Mouse (Mus musculus): Measurements from ENCODE around the gene Fam171b. TPM values are rescaled to one million over a fixed set of nuclear protein-coding genes. Genes with fewer than 3 reads are reported as not detected.

The Fam171b gene
- polyA plus RNA-seq, 1 experiment = 0.41 TPM

DNA sequence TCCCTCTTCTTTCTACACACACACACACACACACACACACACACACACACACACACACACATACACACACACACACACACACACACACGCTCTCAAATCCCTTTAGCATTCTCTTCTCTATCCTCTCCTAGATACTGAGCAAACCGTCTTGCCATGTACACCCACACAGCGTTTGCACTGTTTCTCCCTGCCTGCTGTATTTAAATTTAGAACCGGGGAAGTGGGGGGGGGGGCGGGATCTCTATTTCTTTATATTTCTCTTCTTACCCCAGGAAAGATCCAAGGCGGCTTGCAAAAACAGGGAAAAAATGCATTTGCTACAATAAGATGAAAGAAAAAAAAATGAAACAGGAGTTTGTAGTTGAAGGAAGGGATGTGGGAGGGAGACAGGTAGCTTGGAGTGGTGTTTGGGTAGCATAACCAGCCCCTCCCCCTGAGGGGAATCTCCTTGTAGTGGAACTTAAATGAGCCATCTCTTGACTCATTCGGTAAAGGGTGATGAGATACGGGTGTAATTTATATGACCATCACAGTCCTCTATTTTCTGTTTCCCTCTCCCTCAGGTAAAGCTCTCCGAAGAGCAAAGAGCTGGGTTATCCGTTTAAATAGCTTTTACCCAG lies 947 bp downstream of the Fam171b start:
- TF ChIP-seq POLR2A (IDR thresholded peaks at IDR 0.05; ENCODE audit: borderline replicate concordance, extremely low read depth, low read depth, low read length) (no peak), CTCF (IDR thresholded peaks at IDR 0.05; ENCODE audit: insufficient read depth, low read length) (no peak)
- Histone ChIP-seq H3K4me1 (ENCODE audit: control insufficient read depth, insufficient read depth, low read length) (no peaks in the 10 kb centered on the region), H3K4me3 (replicated peaks; ENCODE audit: extremely low read depth, low read depth, low read length) (no peak overlapping the region)
- WGBS = 17% methylated on average over 10 of the region's 10 CpGs
- no peak for DNase-seq

DNA sequence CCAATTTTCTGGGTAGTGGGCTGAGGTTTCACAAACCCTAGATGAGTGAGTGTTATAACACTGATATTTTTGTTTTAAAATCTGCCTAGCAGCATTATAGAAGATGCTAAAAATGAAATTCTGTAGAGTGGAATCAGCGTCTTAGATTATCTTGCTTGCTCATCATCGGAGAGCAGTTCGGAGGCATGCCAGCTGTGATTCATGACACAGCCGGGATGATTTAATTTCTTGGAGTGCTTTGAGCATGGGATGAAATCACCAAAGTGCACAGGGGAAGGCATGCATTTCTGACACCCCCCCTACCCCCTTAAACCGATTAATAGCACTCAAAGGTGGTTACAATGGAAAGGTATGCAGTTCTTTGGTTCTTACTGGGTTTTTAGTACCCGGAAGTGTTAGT lies 1.6 kb downstream of the Fam171b start:
- 45% methylated on average over 6 of the region's 6 CpGs for WGBS
- no peak for TF ChIP-seq POLR2A (IDR thresholded peaks at IDR 0.05; ENCODE audit: borderline replicate concordance, extremely low read depth, low read depth, low read length)
- no peak for TF ChIP-seq CTCF (IDR thresholded peaks at IDR 0.05; ENCODE audit: insufficient read depth, low read length)

DNA sequence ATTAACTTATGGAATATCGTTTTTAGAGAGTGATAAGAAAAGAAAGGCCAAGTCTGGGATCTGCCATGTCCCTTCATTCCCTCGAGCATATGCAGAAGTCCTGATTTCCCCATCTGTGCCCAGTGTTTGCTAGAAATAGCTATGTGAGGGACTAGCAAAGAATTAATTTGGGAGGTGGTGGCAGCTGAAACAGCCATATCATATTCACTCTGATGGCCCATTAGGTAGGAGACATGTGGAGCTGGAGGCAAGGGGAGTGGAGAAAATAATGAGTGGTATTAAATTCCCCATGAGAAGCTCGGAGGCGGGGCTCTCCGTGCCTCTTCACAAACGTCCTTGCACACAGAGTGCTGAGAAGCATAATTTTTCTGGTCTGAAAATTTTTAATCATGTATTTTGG lies 3.7 kb downstream of the Fam171b start:
- WGBS = 73% methylated on average over 6 of the region's 6 CpGs
- Histone ChIP-seq H3K4me3 (replicated peaks; ENCODE audit: extremely low read depth, low read depth, low read length) (no peak overlapping the region), H3K4me1 (ENCODE audit: control insufficient read depth, insufficient read depth, low read length) (no peaks in the 10 kb centered on the region)
- no peak for DNase-seq
- no peak for TF ChIP-seq POLR2A (IDR thresholded peaks at IDR 0.05; ENCODE audit: borderline replicate concordance, extremely low read depth, low read depth, low read length)

More for the DNA sequence above, 1.6 kb downstream of the Fam171b start:
- no peak for DNase-seq
- H3K4me3 ChIP-seq (replicated peaks; ENCODE audit: extremely low read depth, low read depth, low read length) = no peak overlapping the region
- H3K4me1 ChIP-seq (ENCODE audit: control insufficient read depth, insufficient read depth, low read length) = no peaks in the 10 kb centered on the region

DNA sequence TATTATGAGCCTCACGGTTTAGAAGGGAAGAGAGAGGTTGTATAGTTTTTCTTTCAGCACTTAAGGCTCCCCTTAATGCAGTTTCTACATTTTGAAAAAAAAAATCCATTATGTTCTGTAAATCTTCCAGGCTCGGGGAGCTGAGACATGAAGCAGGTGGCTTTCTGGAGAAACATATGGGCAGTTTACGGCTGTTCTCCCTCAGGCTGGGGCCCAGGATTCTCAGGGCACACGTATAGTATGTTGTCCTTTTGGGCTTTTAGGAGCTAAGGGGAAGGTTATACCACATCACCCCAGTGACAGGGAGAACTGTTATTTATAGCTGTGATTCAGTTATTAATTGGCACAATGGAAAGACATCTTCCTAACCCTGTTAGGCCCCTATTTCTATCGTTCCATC lies 12.7 kb downstream of the Fam171b start:
- DNase-seq = no peak
- Histone ChIP-seq H3K4me1 (ENCODE audit: control insufficient read depth, insufficient read depth, low read length) (no peaks in the 10 kb centered on the region), H3K4me3 (replicated peaks; ENCODE audit: extremely low read depth, low read depth, low read length) (no peak overlapping the region)
- 73% methylated on average over 5 of the region's 5 CpGs for WGBS
- TF ChIP-seq POLR2A (IDR thresholded peaks at IDR 0.05; ENCODE audit: borderline replicate concordance, extremely low read depth, low read depth, low read length) = no peak
- no peak for TF ChIP-seq CTCF (IDR thresholded peaks at IDR 0.05; ENCODE audit: insufficient read depth, low read length)

DNA sequence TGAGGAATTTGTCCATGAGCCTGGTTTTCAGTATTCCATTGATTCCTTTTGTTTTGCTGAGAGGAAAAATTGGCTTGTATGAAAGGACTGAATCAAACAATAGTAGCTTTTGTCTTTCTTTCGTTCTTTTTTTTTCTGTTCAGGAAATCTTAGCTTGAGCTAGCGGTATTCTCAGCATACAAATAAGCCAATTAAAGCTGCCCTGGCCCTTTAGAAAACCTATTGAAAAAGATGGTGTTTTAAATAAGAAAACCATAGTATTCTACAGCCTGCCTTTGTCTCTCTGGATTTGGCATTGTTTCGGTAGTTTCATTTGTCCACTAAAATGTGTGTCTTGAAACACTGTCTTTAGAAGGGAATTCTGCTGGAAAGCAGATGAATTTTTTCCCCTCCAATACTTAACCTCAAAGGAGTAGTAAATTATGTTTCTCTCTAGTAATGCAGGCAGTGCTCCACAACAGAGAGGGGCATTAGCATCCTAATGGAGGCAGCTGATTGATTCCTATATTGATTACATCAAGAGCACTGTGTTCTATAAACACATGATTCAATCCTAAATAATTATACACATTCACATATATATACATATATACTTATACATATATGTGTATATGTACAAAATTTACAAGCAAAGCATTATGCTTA lies 16.6 kb downstream of the Fam171b start:
- no peak for DNase-seq
- WGBS = 71% methylated on average over 3 of the region's 3 CpGs
- TF ChIP-seq CTCF (IDR thresholded peaks at IDR 0.05; ENCODE audit: insufficient read depth, low read length) (no peak), POLR2A (IDR thresholded peaks at IDR 0.05; ENCODE audit: borderline replicate concordance, extremely low read depth, low read depth, low read length) (no peak)
- Histone ChIP-seq H3K4me1 (ENCODE audit: control insufficient read depth, insufficient read depth, low read length) (no peaks in the 10 kb centered on the region), H3K4me3 (replicated peaks; ENCODE audit: extremely low read depth, low read depth, low read length) (no peak overlapping the region)

DNA sequence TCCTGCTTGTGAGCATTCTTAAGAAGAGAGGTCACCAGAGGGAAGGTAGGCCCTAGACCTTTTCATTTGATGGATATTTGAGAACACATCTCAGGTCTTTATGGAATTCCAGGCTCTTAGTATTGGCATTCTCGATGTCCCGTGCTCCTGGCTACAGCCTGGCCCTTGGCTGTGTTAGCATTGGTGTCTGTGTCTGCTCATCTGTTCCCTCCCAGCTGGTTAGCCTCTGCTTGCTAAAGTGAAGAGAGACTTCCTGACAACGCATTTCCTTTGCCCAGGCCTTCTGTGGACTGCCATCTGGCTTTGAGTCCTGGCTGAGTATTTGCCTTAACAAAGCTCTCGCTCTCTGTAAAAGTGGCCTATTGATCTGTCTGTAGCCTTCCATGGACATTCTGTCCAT lies 20.5 kb downstream of the Fam171b start:
- TF ChIP-seq POLR2A (IDR thresholded peaks at IDR 0.05; ENCODE audit: borderline replicate concordance, extremely low read depth, low read depth, low read length) (no peak), CTCF (IDR thresholded peaks at IDR 0.05; ENCODE audit: insufficient read depth, low read length) (no peak)
- Histone ChIP-seq H3K4me3 (replicated peaks; ENCODE audit: extremely low read depth, low read depth, low read length) (no peak overlapping the region), H3K4me1 (ENCODE audit: control insufficient read depth, insufficient read depth, low read length) (no peaks in the 10 kb centered on the region)
- WGBS = 78% methylated on average over 4 of the region's 4 CpGs
- DNase-seq = no peak

DNA sequence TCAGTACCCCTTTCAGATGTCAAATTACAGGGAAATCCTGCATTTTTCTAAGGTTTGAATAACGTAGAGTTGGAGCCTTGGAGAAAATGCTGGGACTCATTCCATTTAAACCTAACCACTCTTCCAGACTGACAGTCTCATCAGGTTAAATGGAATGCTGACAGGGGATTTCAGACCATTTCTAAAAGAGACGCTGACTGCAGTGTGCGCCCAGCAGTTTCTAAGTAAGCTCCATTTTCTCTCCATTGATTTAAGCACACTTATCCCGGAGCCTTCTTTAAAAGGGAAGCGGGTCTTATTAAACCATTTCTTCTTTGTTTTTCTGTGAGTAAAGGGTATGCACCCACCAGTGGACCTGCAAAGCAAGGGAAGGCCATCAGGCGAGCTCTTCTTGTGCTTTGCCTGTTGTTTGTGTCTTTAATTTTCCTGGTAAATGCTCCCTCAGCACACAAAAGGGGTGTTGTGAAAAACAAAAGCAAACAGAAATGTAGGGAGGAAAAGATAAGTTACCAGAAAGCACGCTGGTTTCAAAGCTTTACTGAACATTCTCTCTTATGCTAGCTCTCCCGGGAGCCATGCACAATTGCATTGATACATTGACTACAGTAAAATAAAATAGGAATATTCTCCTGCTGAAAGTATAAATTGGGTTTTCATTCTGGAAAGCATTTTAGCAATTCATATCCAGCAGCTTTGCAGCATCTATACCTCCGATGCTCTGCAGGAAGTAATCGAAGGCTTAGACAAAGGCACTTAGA lies 23.1 kb downstream of the Fam171b start:
- no peak for DNase-seq
- TF ChIP-seq POLR2A (IDR thresholded peaks at IDR 0.05; ENCODE audit: borderline replicate concordance, extremely low read depth, low read depth, low read length) = no peak
- no peak for TF ChIP-seq CTCF (IDR thresholded peaks at IDR 0.05; ENCODE audit: insufficient read depth, low read length)
- WGBS = 78% methylated on average over 10 of the region's 10 CpGs
- H3K4me1 ChIP-seq (ENCODE audit: control insufficient read depth, insufficient read depth, low read length) = no peaks in the 10 kb centered on the region
- H3K4me3 ChIP-seq (replicated peaks; ENCODE audit: extremely low read depth, low read depth, low read length) = no peak overlapping the region

DNA sequence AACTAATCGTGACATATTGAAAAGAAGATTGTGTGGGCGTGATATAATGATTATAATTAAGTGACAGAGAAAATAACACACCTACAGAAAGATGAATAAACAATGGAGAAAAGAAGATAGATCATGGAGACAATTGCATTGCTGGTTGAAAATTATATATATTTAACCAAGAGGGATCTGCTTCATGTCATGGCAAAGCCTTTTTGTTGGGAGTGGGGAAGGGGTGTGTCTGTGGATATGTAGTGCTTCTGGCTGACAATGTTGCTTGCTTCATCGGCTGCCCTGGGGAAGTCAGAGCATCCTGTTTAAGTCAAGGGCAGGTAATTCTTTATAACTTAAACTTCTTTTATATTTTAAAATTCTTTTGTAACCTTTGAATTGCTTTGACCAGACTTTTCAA lies 36.1 kb downstream of the Fam171b start:
- no peaks in the 10 kb centered on the region for H3K4me1 ChIP-seq (ENCODE audit: control insufficient read depth, insufficient read depth, low read length)
- 69% methylated on average over 3 of the region's 3 CpGs for whole genome bisulfite sequencing
- TF ChIP-seq POLR2A (IDR thresholded peaks at IDR 0.05; ENCODE audit: borderline replicate concordance, extremely low read depth, low read depth, low read length) (no peak), CTCF (IDR thresholded peaks at IDR 0.05; ENCODE audit: insufficient read depth, low read length) (no peak)
- DNase-seq = no peak
- H3K4me3 ChIP-seq (replicated peaks; ENCODE audit: extremely low read depth, low read depth, low read length) = no peak overlapping the region

DNA sequence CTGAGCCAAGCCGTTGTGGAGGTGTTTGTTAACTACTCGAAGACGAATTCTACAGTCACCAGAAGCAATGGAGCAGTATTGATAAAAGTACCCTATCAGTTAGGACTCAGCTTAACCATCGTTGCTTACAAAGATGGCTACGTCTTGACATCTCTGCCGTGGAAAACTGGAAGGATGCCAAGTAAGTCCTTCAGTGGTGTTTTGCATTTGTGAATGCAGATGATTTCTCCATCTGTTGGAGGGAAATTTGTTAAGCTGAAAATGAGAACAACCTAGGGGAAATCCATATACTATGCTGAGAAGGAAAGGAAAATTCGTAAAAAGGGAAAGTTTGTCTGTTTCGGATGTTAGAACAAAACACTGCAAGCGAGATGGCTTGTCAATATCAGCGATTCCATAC lies 41.0 kb downstream of the Fam171b start:
- Histone ChIP-seq H3K4me3 (replicated peaks; ENCODE audit: extremely low read depth, low read depth, low read length) (no peak overlapping the region), H3K4me1 (ENCODE audit: control insufficient read depth, insufficient read depth, low read length) (no peaks in the 10 kb centered on the region)
- 82% methylated on average over 10 of the region's 10 CpGs for WGBS
- DNase-seq = no peak
- no peak for TF ChIP-seq POLR2A (IDR thresholded peaks at IDR 0.05; ENCODE audit: borderline replicate concordance, extremely low read depth, low read depth, low read length)
- no peak for TF ChIP-seq CTCF (IDR thresholded peaks at IDR 0.05; ENCODE audit: insufficient read depth, low read length)

DNA sequence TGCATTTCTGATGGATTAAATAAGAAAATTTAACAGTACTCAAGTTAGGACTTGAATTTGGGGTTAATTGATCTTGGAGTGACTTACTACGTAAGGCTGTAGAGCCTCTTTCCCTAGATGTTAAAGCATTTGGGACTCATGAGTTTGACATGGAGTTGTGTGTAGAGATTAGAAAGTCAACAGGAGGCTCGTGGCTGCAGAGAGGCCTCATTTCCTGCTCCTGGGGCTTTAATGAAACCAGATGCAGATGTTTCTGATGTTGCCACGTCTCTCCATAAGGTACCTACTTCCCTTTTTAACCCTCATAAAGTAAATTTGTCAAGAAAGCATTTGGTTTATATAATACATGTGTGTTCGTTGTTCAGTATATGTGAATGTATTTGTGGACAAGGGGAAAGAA lies 43.8 kb downstream of the Fam171b start:
- no peak overlapping the region for H3K4me3 ChIP-seq (replicated peaks; ENCODE audit: extremely low read depth, low read depth, low read length)
- no peak for DNase-seq
- no peaks in the 10 kb centered on the region for H3K4me1 ChIP-seq (ENCODE audit: control insufficient read depth, insufficient read depth, low read length)
- WGBS = 39% methylated on average over 4 of the region's 4 CpGs
- TF ChIP-seq POLR2A (IDR thresholded peaks at IDR 0.05; ENCODE audit: borderline replicate concordance, extremely low read depth, low read depth, low read length) (no peak), CTCF (IDR thresholded peaks at IDR 0.05; ENCODE audit: insufficient read depth, low read length) (no peak)

Measured in lung, adult 2 months (tissue).